Mouse (Mus musculus) liver, embryonic 14.5 days (tissue): ENCODE measurements around the gene Lamp5.

ENCODE experiments used
- CTCF ChIP-seq: IDR thresholded peaks from 2 replicates; pipeline ENCODE4 v1.5.1; 2016; ENCODE audit warnings: antibody characterized with exemption, low read depth, control low read depth
- EP300 ChIP-seq: IDR thresholded peaks from 2 replicates; pipeline ENCODE4 v1.6.1; 2016; ENCODE audit warnings: antibody characterized with exemption, low read depth

- TF ChIP-seq CTCF (no peak), EP300 (no peak)
These were observed 48.2 kb upstream of the Lamp5 start for GRCm38 (mm10) chr2:136003836-136004235.
